Mouse (Mus musculus) hindbrain, embryonic 11.5 days (tissue): Measurements from ENCODE around the gene Mlana. TPM values are rescaled to one million over a fixed set of nuclear protein-coding genes. Genes with fewer than 3 reads are reported as not detected.

Experiments
- ATAC-seq: fragments of 200-750 bp; cut with Nextera tagmentation; 2 replicates; pipeline ENCODE4 v1.8.0; 2017; ENCODE audit warnings: mild to moderate bottlenecking, moderate TSS enrichment, moderate library complexity; ENCODE audit not compliant: low FRiP score
- DNase-seq: peaks from one replicate; pipeline ENCODE4 v3.0.0-alpha.2; 2015; ENCODE audit warnings: low spot score
- H3K27ac ChIP-seq: fragments of 300-500 bp; sonication (generic); 2 replicates; pipeline ENCODE4 v1.5.1; 2014; ENCODE audit warnings: mild to moderate bottlenecking, low read depth, low read length
- H3K27me3 ChIP-seq: fragments of 300-500 bp; sonication (generic); 2 replicates; pipeline ENCODE4 v1.6.1; 2014; ENCODE audit warnings: mild to moderate bottlenecking, low read length, moderate library complexity, mixed read lengths; ENCODE audit not compliant: control insufficient read depth, insufficient read depth
- H3K36me3 ChIP-seq: fragments of 300-500 bp; sonication (generic); 2 replicates; pipeline ENCODE4 v1.6.1; 2014; ENCODE audit warnings: mild to moderate bottlenecking, low read length, moderate library complexity, mixed read lengths; ENCODE audit not compliant: control insufficient read depth, insufficient read depth
- H3K4me1 ChIP-seq: fragments of 300-500 bp; sonication (generic); replicated peaks from 2 replicates; pipeline ENCODE4 v1.6.1; 2014; ENCODE audit warnings: low read length, mixed read lengths; ENCODE audit not compliant: control insufficient read depth, insufficient read depth
- H3K4me2 ChIP-seq: fragments of 300-500 bp; sonication (generic); replicated peaks from 2 replicates; pipeline ENCODE4 v1.6.1; 2014; ENCODE audit warnings: mild to moderate bottlenecking, low read depth, low read length
- H3K4me3 ChIP-seq: fragments of 300-500 bp; sonication (generic); 2 replicates; pipeline ENCODE4 v1.5.1; 2014; ENCODE audit warnings: low read depth, low read length
- H3K9ac ChIP-seq: fragments of 300-500 bp; sonication (generic); 2 replicates; pipeline ENCODE4 v1.6.1; 2014; ENCODE audit warnings: low read depth, low read length
- H3K9me3 ChIP-seq: fragments of 300-500 bp; sonication (generic); 2 replicates; pipeline ENCODE4 v1.6.1; 2016; ENCODE audit warnings: low read length; ENCODE audit not compliant: control insufficient read depth
- WGBS: fragments of 180-500 bp; shearing (Covaris S2); extraction: QIAGEN DNeasy Blood & Tissue Kit; methylation state at CpG from one replicate; pipeline ENCODE4 v1.1.7; 2014; 5-methylcytosine and 5-hydroxymethylcytosine counted together
- polyA plus RNA-seq: library from polyadenylated mRNA; unstranded; fragments of >200 nt; fragmentation: Nextera tagmentation; extraction: Ambion mirVana; gene quantifications from 2 replicates; pipeline ENCODE4 v1.2.1, GENCODE M21; 2014

The Mlana gene
- polyA plus RNA-seq, 1 experiment from 2014 or later, result 0.19 TPM

- H3K4me1 ChIP-seq, result no peaks in the 10 kb centered on the region
- no peaks in the 10 kb centered on the region for H3K36me3 ChIP-seq
- no peak for ATAC-seq
- no peak overlapping the region for H3K4me3 ChIP-seq
- H3K4me2 ChIP-seq, result no peak overlapping the region
- H3K27ac ChIP-seq, result no peak overlapping the region
- no peak overlapping the region for H3K9ac ChIP-seq
- H3K9me3 ChIP-seq, result no peaks in the 10 kb centered on the region
- 67% methylated on average over 14 of the region's 14 CpGs for WGBS
- H3K27me3 ChIP-seq, result no peaks in the 10 kb centered on the region
- DNase-seq, result no peak
Observed at GRCm38 (mm10) chr19:29708003-29708402, 10.4 kb downstream of the Mlana start.

- no peak overlapping the region for H3K27ac ChIP-seq
- H3K4me3 ChIP-seq, result no peak overlapping the region
- H3K27me3 ChIP-seq, result no peaks in the 10 kb centered on the region
- WGBS, result 80% methylated on average over 5 of the region's 5 CpGs
- DNase-seq, result no peak
- no peak overlapping the region for H3K4me2 ChIP-seq
- H3K9ac ChIP-seq, result no peak overlapping the region
- no peaks in the 10 kb centered on the region for H3K9me3 ChIP-seq
- no peak for ATAC-seq
- no peaks in the 10 kb centered on the region for H3K4me1 ChIP-seq
- no peaks in the 10 kb centered on the region for H3K36me3 ChIP-seq
Observed at GRCm38 (mm10) chr19:29708461-29708860, 10.8 kb downstream of the Mlana start.

GRCm38 (mm10) chr19:29709461-29709860, 11.8 kb downstream of the Mlana start:
- H3K4me2 ChIP-seq, result no peak overlapping the region
- 75% methylated on average over 3 of the region's 3 CpGs for WGBS
- no peaks in the 10 kb centered on the region for H3K36me3 ChIP-seq
- no peak for DNase-seq
- ATAC-seq, result no peak
- H3K9ac ChIP-seq, result no peak overlapping the region
- no peaks in the 10 kb centered on the region for H3K27me3 ChIP-seq
- no peaks in the 10 kb centered on the region for H3K9me3 ChIP-seq
- no peaks in the 10 kb centered on the region for H3K4me1 ChIP-seq
- H3K4me3 ChIP-seq, result no peak overlapping the region
- H3K27ac ChIP-seq, result no peak overlapping the region

- Histone ChIP-seq H3K27me3 (no peaks in the 10 kb centered on the region), H3K9me3 (no peaks in the 10 kb centered on the region)
- 92% methylated on average over 4 of the region's 4 CpGs for WGBS
Observed at GRCm38 (mm10) chr19:29713451-29713850, 15.8 kb downstream of the Mlana start.

GRCm38 (mm10) chr19:29717854-29718253, 20.2 kb downstream of the Mlana start:
- Histone ChIP-seq H3K36me3 (peaks cover 3% of the 10 kb centered on the region; the same call in 1 of the 2 replicates), H3K27me3 (no peaks in the 10 kb centered on the region)
- 89% methylated on average over 3 of the region's 3 CpGs for WGBS

More at GRCm38 (mm10) chr19:29713451-29713850, 15.8 kb downstream of the Mlana start:
- Histone ChIP-seq H3K4me2 (no peak overlapping the region), H3K4me3 (no peak overlapping the region), H3K4me1 (no peaks in the 10 kb centered on the region), H3K27ac (no peak overlapping the region), H3K36me3 (peaks cover 3% of the 10 kb centered on the region; the same call in 1 of the 2 replicates), H3K9ac (no peak overlapping the region)
- DNase-seq, result no peak
- no peak for ATAC-seq

GRCm38 (mm10) chr19:29718476-29718875, 20.9 kb downstream of the Mlana start:
- DNase-seq (no peak), ATAC-seq (no peak)
- peaks cover 3% of the 10 kb centered on the region; the same call in 1 of the 2 replicates for H3K36me3 ChIP-seq
- no peaks in the 10 kb centered on the region for H3K9me3 ChIP-seq
- no peaks in the 10 kb centered on the region for H3K27me3 ChIP-seq
- no peak overlapping the region for H3K4me2 ChIP-seq
- WGBS, result 95% methylated on average over 3 of the region's 3 CpGs
- H3K9ac ChIP-seq, result no peak overlapping the region
- no peak overlapping the region for H3K4me3 ChIP-seq
- no peak overlapping the region for H3K27ac ChIP-seq
- H3K4me1 ChIP-seq, result no peaks in the 10 kb centered on the region

More at GRCm38 (mm10) chr19:29717854-29718253, 20.2 kb downstream of the Mlana start:
- Histone ChIP-seq H3K4me2 (no peak overlapping the region), H3K4me1 (no peaks in the 10 kb centered on the region), H3K9ac (no peak overlapping the region), H3K4me3 (no peak overlapping the region), H3K9me3 (no peaks in the 10 kb centered on the region), H3K27ac (no peak overlapping the region)
- DNase-seq, result no peak
- ATAC-seq, result no peak

- H3K4me1 ChIP-seq, result no peaks in the 10 kb centered on the region
- H3K36me3 ChIP-seq, result no peaks in the 10 kb centered on the region
- DNase-seq (no peak), ATAC-seq (no peak)
- no peaks in the 10 kb centered on the region for H3K9me3 ChIP-seq
- H3K4me2 ChIP-seq, result no peak overlapping the region
- H3K27ac ChIP-seq, result no peak overlapping the region
- H3K4me3 ChIP-seq, result no peak overlapping the region
- no peak overlapping the region for H3K9ac ChIP-seq
- H3K27me3 ChIP-seq, result no peaks in the 10 kb centered on the region
- 88% methylated on average over 3 of the region's 3 CpGs for WGBS
Observed at GRCm38 (mm10) chr19:29735421-29735820, 37.8 kb downstream of the Mlana start.

- H3K9me3 ChIP-seq, result no peaks in the 10 kb centered on the region
- no peaks in the 10 kb centered on the region for H3K27me3 ChIP-seq
- H3K4me3 ChIP-seq, result no peak overlapping the region
- no peaks in the 10 kb centered on the region for H3K36me3 ChIP-seq
- WGBS, result 77% methylated on average over 2 of the region's 2 CpGs
- no peaks in the 10 kb centered on the region for H3K4me1 ChIP-seq
- no peak overlapping the region for H3K4me2 ChIP-seq
- DNase-seq (no peak), ATAC-seq (no peak)
- no peak overlapping the region for H3K27ac ChIP-seq
- H3K9ac ChIP-seq, result no peak overlapping the region
Observed at GRCm38 (mm10) chr19:29739608-29740007, 42.0 kb downstream of the Mlana start.

- ATAC-seq, result no peak
- no peaks in the 10 kb centered on the region for H3K27me3 ChIP-seq
Observed at GRCm38 (mm10) chr19:29740661-29741060, 43.0 kb downstream of the Mlana start.

More at GRCm38 (mm10) chr19:29740661-29741060, 43.0 kb downstream of the Mlana start:
- H3K4me1 ChIP-seq, result no peaks in the 10 kb centered on the region
- no peaks in the 10 kb centered on the region for H3K9me3 ChIP-seq
- H3K36me3 ChIP-seq, result no peaks in the 10 kb centered on the region
- H3K27ac ChIP-seq, result no peak overlapping the region
- 74% methylated on average over 1 of the region's 1 CpGs for WGBS
- H3K4me2 ChIP-seq, result no peak overlapping the region
- no peak overlapping the region for H3K4me3 ChIP-seq
- H3K9ac ChIP-seq, result no peak overlapping the region
- no peak for DNase-seq
